Mouse (Mus musculus): Measurements from ENCODE around the gene Cabp1.

DNA sequence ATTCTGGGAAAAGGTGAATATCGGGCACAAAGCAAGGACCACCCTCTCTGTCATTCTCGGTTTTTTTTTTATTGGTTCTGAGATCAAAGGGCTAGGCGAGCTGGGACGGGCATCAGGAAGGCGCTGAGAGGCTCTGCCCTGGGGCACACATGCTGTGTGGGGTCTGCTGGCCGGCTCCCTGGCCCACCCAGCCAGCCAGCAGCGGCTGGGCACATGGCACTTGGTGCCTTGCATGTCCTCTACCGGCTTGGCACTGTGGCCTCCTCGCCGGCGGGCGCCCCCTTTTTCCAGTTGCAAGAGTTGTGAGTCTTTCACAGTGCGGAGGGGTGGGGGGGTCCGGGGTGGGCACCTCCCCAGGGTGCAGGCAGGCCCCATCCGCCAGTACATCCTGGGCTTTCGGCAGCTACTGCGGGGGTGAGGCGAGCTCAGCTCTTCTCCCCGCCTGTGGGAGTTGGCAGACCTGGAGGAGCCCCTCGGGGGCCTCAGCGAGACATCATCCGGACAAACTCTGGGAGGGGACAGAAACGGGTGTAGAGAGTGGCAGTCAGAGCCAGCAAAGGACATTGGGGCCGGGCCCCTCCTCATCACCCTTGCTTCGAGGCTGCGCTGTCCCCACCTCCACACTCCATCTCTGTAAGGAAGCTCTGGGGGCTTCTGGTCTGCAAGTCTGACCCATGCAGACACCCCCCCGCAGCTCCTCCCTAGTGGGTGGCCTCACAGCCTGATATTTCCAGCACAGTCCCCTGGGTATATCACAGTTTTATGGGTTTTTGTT, 25.4 kb downstream of the Cabp1 start:
- TF ChIP-seq CTCF (IDR thresholded peaks at IDR 0.05; ENCODE audit: borderline replicate concordance, insufficient read depth, low read length) (no peak), POLR2A (IDR thresholded peaks at IDR 0.05; ENCODE audit: low read depth, low read length) (no peak)

All from embryonic fibroblast, embryonic 13.5 days (primary cell).